Mouse (Mus musculus): ENCODE measurements around the gene Klhdc10.

Klhdc10 gene

GRCm38 (mm10) chr6:30390714-30391697, 10.7 kb upstream of the Klhdc10 start, which contains the start of gene Zc3hc1:
Gene Zc3hc1, minus strand, starts transcription at chr6:30391028.
- no peak; the same call in 1 of the 2 replicates for TF ChIP-seq GATA4 (IDR thresholded peaks at IDR 0.05; ENCODE audit: insufficient replicate concordance, low read length)

- no peak for TF ChIP-seq GATA4 (IDR thresholded peaks at IDR 0.05; ENCODE audit: insufficient replicate concordance, low read length)
Observed at GRCm38 (mm10) chr6:30391996-30392395, 9.7 kb upstream of the Klhdc10 start.

GRCm38 (mm10) chr6:30400146-30400545, 1.5 kb upstream of the Klhdc10 start:
- TF ChIP-seq GATA4 (IDR thresholded peaks at IDR 0.05; ENCODE audit: insufficient replicate concordance, low read length) = no peak

- TF ChIP-seq GATA4 (IDR thresholded peaks at IDR 0.05; ENCODE audit: insufficient replicate concordance, low read length) = no peak
Observed at GRCm38 (mm10) chr6:30400716-30401115, 952 bp upstream of the Klhdc10 start.

- no peak for TF ChIP-seq GATA4 (IDR thresholded peaks at IDR 0.05; ENCODE audit: insufficient replicate concordance, low read length)
Observed at GRCm38 (mm10) chr6:30402091-30402491, 423 bp downstream of the Klhdc10 start.

GRCm38 (mm10) chr6:30403465-30403864, 1.8 kb downstream of the Klhdc10 start:
- no peak for TF ChIP-seq GATA4 (IDR thresholded peaks at IDR 0.05; ENCODE audit: insufficient replicate concordance, low read length)

GRCm38 (mm10) chr6:30404671-30405070, 3.0 kb downstream of the Klhdc10 start:
- no peak for TF ChIP-seq GATA4 (IDR thresholded peaks at IDR 0.05; ENCODE audit: insufficient replicate concordance, low read length)

GRCm38 (mm10) chr6:30408276-30408675, 6.6 kb downstream of the Klhdc10 start:
- TF ChIP-seq GATA4 (IDR thresholded peaks at IDR 0.05; ENCODE audit: insufficient replicate concordance, low read length) = no peak

GRCm38 (mm10) chr6:30409399-30410093, 7.9 kb downstream of the Klhdc10 start:
- no peak for TF ChIP-seq GATA4 (IDR thresholded peaks at IDR 0.05; ENCODE audit: insufficient replicate concordance, low read length)

GRCm38 (mm10) chr6:30411311-30411710, 9.6 kb downstream of the Klhdc10 start:
- TF ChIP-seq GATA4 (IDR thresholded peaks at IDR 0.05; ENCODE audit: insufficient replicate concordance, low read length) = no peak

- TF ChIP-seq GATA4 (IDR thresholded peaks at IDR 0.05; ENCODE audit: insufficient replicate concordance, low read length) = no peak
Observed at GRCm38 (mm10) chr6:30416126-30416525, 14.5 kb downstream of the Klhdc10 start.

GRCm38 (mm10) chr6:30416801-30417200, 15.1 kb downstream of the Klhdc10 start:
- no peak for TF ChIP-seq GATA4 (IDR thresholded peaks at IDR 0.05; ENCODE audit: insufficient replicate concordance, low read length)

- no peak for TF ChIP-seq GATA4 (IDR thresholded peaks at IDR 0.05; ENCODE audit: insufficient replicate concordance, low read length)
Observed at GRCm38 (mm10) chr6:30432461-30433192, 31.0 kb downstream of the Klhdc10 start.

GRCm38 (mm10) chr6:30436476-30436875, 34.8 kb downstream of the Klhdc10 start:
- no peak for TF ChIP-seq GATA4 (IDR thresholded peaks at IDR 0.05; ENCODE audit: insufficient replicate concordance, low read length)

GRCm38 (mm10) chr6:30437054-30437453, 35.4 kb downstream of the Klhdc10 start:
- no peak for TF ChIP-seq GATA4 (IDR thresholded peaks at IDR 0.05; ENCODE audit: insufficient replicate concordance, low read length)

Measured in liver, adult (tissue).